ENCODE assay signal across 26 mouse cellular contexts in genomic region chr4:123295516-123296147, GRCm38 (mm10). TPM values are rescaled to one million over a fixed set of nuclear protein-coding genes. Genes with fewer than 3 reads are reported as not detected.
DNase-seq lines count a peak whose midpoint lies in the region; ATAC-seq and TF ChIP-seq lines count a peak whose summit lies in the region.
"Had no signal": no experiment of that assay in that cellular context is flagged by ENCODE, and none has a peak within 500 bp of the region (broad histone marks: within the 10 kb centered on the region; RNA-seq: fewer than 3 reads in every experiment).

No protein-coding gene starts in this region.

- intact Hi-C loops in gastrocnemius, postnatal 36 days (cut with DNase I): no loop called here

- H3K4me2 ChIP-seq in kidney, postnatal 0 days (ENCODE audit: low read length): no peak overlapping the region
- H3K4me2 ChIP-seq in kidney, embryonic 15.5 days: no peak overlapping the region
- H3K4me2 ChIP-seq: embryonic facial prominence, embryonic 13.5 days; forebrain, embryonic 13.5 days; hindbrain, embryonic 13.5 days had no signal

- no peaks in the 10 kb centered on the region for H3K4me1 ChIP-seq in kidney, postnatal 0 days (replicated peaks; ENCODE audit: insufficient read depth, low read length)
- H3K4me1 ChIP-seq in kidney, embryonic 15.5 days: no peaks in the 10 kb centered on the region
- H3K4me1 ChIP-seq: embryonic facial prominence, embryonic 13.5 days; forebrain, embryonic 13.5 days; hindbrain, embryonic 13.5 days had no signal

- no peaks in the 10 kb centered on the region for H3K27me3 ChIP-seq in kidney, postnatal 0 days (ENCODE audit: insufficient read depth, low read length)
- H3K27me3 ChIP-seq in kidney, embryonic 15.5 days: no peaks in the 10 kb centered on the region
- H3K27me3 ChIP-seq: CH12.LX; embryonic facial prominence, embryonic 13.5 days; forebrain, embryonic 13.5 days; hindbrain, embryonic 13.5 days; Patski had no signal

- no peak overlapping the region for H3K4me3 ChIP-seq in kidney, postnatal 0 days (replicated peaks; ENCODE audit: low read depth, low read length)
- H3K4me3 ChIP-seq in kidney, embryonic 15.5 days (replicated peaks): no peak overlapping the region
- H3K4me3 ChIP-seq: embryonic facial prominence, embryonic 13.5 days; forebrain, embryonic 13.5 days; hindbrain, embryonic 13.5 days had no signal

- 0 out of 2 replicates have a peak, but pooled peaks have one; percentile 9 for ATAC-seq in kidney, postnatal 0 days (replicated peaks; ENCODE audit: low FRiP score, low read depth)
- no peak for ATAC-seq in kidney, embryonic 15.5 days (replicated peaks; ENCODE audit: low FRiP score)
- ATAC-seq: activated CD4-positive, CD25-positive, alpha-beta regulatory T cell, adult 4 months; forebrain, embryonic 13.5 days; forebrain, postnatal 0 days; hindbrain, postnatal 0 days; Patski had no signal

- peaks cover 70% of the 10 kb centered on the region for H3K36me3 ChIP-seq in kidney, postnatal 0 days (ENCODE audit: insufficient read depth, low read length)
- H3K36me3 ChIP-seq in kidney, embryonic 15.5 days: peaks cover 98% of the 10 kb centered on the region

- TF ChIP-seq CTCF in kidney, postnatal 0 days (IDR thresholded peaks at IDR 0.05; ENCODE audit: low read depth): no peak

- H3K9me3 ChIP-seq in kidney, postnatal 0 days (replicated peaks; ENCODE audit: low read length): no peaks in the 10 kb centered on the region
- no peaks in the 10 kb centered on the region for H3K9me3 ChIP-seq in kidney, embryonic 15.5 days (replicated peaks)
- H3K9me3 ChIP-seq: embryonic facial prominence, embryonic 13.5 days; forebrain, embryonic 13.5 days; hindbrain, embryonic 13.5 days had no signal

- WGBS in kidney, postnatal 0 days: 81% methylated on average over 21 of the region's 21 CpGs
- 81% methylated on average over 21 of the region's 21 CpGs for WGBS in kidney, embryonic 15.5 days

- H3K27ac ChIP-seq in kidney, postnatal 0 days: no peak overlapping the region
- no peak overlapping the region for H3K27ac ChIP-seq in kidney, embryonic 15.5 days
- H3K27ac ChIP-seq: embryonic facial prominence, embryonic 13.5 days; forebrain, embryonic 13.5 days; hindbrain, embryonic 13.5 days; hindbrain, postnatal 0 days had no signal

- DNase-seq in embryo, embryonic 10 days (ENCODE audit: low spot score): peak; percentile 27
- DNase-seq in embryo, embryonic 9.5 days (ENCODE audit: extremely low spot score): no peak
- peak; percentile 29 to 35 for DNase-seq in gastrocnemius, adult 8-10 months (ENCODE audit: low spot score in 2 of 2)
- DNase-seq in gastrocnemius, postnatal 36 days: no peak
- no peak for DNase-seq in kidney, postnatal 0 days (ENCODE audit: low spot score)
- peak; percentile 39 for DNase-seq in adipocyte (ENCODE audit: low spot score)
- no peak for DNase-seq in retina, embryonic 14.5 days (ENCODE audit: low spot score)
- DNase-seq: adrenal gland, adult 8-10 months; cerebellum, adult 18-20 months; cerebellum, adult 9-11 months; cerebellum, postnatal 36 days; forebrain, postnatal 0 days; heart, postnatal 14 days; kidney, adult 11 months; kidney, adult 9 months had no signal

- H3K9ac ChIP-seq in kidney, postnatal 0 days (ENCODE audit: low read depth, low read length): no peak overlapping the region
- no peak overlapping the region for H3K9ac ChIP-seq in kidney, embryonic 15.5 days
- H3K9ac ChIP-seq: embryonic facial prominence, embryonic 13.5 days; forebrain, embryonic 13.5 days; forebrain, postnatal 0 days; hindbrain, embryonic 13.5 days had no signal

RNA-seq across cellular contexts. Expression of gene Oxct2a, which starts 27.8 kb away (rescaled TPM):
- under 1 TPM in 1 of 4 experiments, not detected in 3; 0.27 TPM for total RNA-seq in gastrocnemius, adult 8-10 months (2022)
- under 1 TPM; 0.15 to 0.23 TPM for total RNA-seq in gastrocnemius, postnatal 36 days (2021)
- polyA plus RNA-seq in kidney, postnatal 0 days (2015; fragmentation: Nextera tagmentation; extraction: Ambion mirVana): not detected in 2 replicates
- not detected in 2 replicates for polyA plus RNA-seq in kidney, embryonic 15.5 days (2015; fragmentation: Nextera tagmentation; extraction: Ambion mirVana)
- total RNA-seq: adrenal gland, adult 8-10 months; heart, postnatal 14 days; hematopoietic stem cell, adult 5-6 weeks had no signal
- polyA plus RNA-seq: activated CD4-positive, CD25-positive, alpha-beta regulatory T cell, adult 4 months; embryonic facial prominence, embryonic 13.5 days; forebrain, embryonic 13.5 days; heart, embryonic 14.5 days; hindbrain, embryonic 13.5 days; intestine, embryonic 14.5 days; Patski had no signal

RNA-seq across cellular contexts. Expression of gene Pabpc4, which starts 33.5 kb away (rescaled TPM):
- total RNA-seq in gastrocnemius, adult 8-10 months (2022): 100 to 1,000 TPM; 325 to 385 (median 343) TPM
- total RNA-seq in gastrocnemius, postnatal 36 days (2021): 100 to 1,000 TPM; 294 to 317 TPM
- polyA plus RNA-seq in kidney, postnatal 0 days (2015; fragmentation: Nextera tagmentation; extraction: Ambion mirVana): 28.2 and 29.7 TPM in 2 replicates
- polyA plus RNA-seq in kidney, embryonic 15.5 days (2015; fragmentation: Nextera tagmentation; extraction: Ambion mirVana): 45.3 and 47.4 TPM in 2 replicates

RNA-seq across cellular contexts. Expression of gene Bmp8a, which starts 47.4 kb away (rescaled TPM):
- 1 to 10 TPM in 1 of 4 experiments, under 1 TPM in 2, not detected in 1; 0.56 to 1.3 (median 0.72) TPM for total RNA-seq in gastrocnemius, adult 8-10 months (2022)
- total RNA-seq in gastrocnemius, postnatal 36 days (2021): 1 to 10 TPM in 1 of 2 experiments, under 1 TPM in 1; 0.38 to 1.6 TPM
- 0.32 and 0.41 TPM in 2 replicates for polyA plus RNA-seq in kidney, postnatal 0 days (2015; fragmentation: Nextera tagmentation; extraction: Ambion mirVana)
- polyA plus RNA-seq in kidney, embryonic 15.5 days (2015; fragmentation: Nextera tagmentation; extraction: Ambion mirVana): 0.19 and 0.90 TPM in 2 replicates
- total RNA-seq: hematopoietic stem cell, adult 5-6 weeks had no signal
- polyA plus RNA-seq: activated CD4-positive, CD25-positive, alpha-beta regulatory T cell, adult 4 months; forebrain, embryonic 13.5 days; heart, embryonic 14.5 days; Patski had no signal

Comparison
In these comparisons a context has a peak if more than half of its experiments do, and no peak if none do; other contexts are left out.
1. DNase-seq: peak in embryo, embryonic 10 days (single experiment), gastrocnemius, adult 8-10 months (2 of 2) and adipocyte (single experiment); none in embryo, embryonic 9.5 days (single experiment), gastrocnemius, postnatal 36 days (0 of 2), kidney, postnatal 0 days (single experiment) and retina, embryonic 14.5 days (single experiment).